Mouse (Mus musculus) spleen, postnatal 4 days (tissue): ENCODE results near the gene Sorbs1.

Experiments
- DNase-seq, 2 experiments: peaks; one replicate each; pipeline ENCODE4 v3.0.0; 2022; ENCODE audit warnings: low spot score in 2 of 2

Gene Sorbs1

DNA sequence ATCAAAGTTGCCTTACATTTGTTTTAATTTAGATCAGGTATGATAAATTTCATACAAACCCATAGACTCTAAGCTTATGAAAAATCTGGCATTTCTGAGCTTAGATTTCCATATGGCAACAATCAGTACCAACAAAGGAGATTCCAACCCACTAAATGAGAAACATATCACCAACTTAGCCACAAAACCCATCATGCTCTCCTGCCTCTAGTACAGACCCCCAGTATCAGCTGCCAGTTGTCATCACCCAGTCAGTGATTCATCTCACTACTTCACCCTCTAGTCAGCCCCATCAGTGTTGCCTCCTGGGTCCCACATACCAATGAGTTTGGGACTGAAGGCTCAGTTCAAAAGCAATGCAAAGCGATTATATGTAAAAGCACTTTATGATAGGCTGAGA is 254.1 kb downstream of the Sorbs1 start:
- DNase-seq = no peak

DNA sequence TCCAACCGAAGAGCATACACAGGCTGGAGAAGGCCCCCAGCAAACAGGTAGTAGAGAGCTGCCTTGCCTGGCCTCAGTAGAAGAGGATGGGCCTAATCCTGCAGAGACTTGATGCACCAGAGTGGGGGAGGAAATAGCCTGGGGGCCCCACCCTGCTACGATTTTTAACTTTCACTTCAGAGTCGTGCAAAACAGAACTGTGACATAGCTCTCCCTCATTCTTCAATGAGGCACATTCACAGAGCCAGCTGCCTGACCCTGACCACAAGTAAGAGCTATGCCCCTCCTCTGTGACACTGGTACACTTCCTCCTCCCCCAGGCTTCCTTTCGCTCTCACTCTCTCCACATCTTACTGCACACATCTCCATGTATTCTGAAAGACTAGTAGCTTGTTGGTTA is 256.2 kb downstream of the Sorbs1 start:
- peak; percentile 33 to 66 for DNase-seq

- DNase-seq = peak in 1 of 2 experiments; percentile 59
These were observed 257.1 kb downstream of the Sorbs1 start for GRCm38 (mm10) chr19:40256376-40257050.

GRCm38 (mm10) chr19:40255561-40255960 is 258.0 kb downstream of the Sorbs1 start:
- DNase-seq = no peak

DNA sequence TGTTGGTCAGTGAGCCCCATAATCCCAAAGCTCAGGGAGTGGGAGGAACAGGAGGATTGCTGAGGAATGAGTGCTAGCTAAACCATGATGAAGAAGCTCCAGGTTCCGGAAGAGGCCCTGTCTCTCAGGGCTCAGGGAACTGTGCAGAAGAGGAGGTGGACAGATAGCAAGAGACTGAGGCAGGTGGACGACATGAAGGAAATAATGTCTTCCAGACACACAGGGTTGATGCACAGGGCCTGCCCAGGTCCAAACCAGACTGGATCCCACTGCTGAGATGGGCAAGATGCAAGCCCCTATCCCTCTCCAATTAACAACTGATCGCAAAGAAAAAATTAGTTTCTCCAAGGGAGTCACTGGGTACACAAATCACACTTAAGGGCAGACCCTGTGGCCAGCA is 258.8 kb downstream of the Sorbs1 start:
- no peak for DNase-seq

DNA sequence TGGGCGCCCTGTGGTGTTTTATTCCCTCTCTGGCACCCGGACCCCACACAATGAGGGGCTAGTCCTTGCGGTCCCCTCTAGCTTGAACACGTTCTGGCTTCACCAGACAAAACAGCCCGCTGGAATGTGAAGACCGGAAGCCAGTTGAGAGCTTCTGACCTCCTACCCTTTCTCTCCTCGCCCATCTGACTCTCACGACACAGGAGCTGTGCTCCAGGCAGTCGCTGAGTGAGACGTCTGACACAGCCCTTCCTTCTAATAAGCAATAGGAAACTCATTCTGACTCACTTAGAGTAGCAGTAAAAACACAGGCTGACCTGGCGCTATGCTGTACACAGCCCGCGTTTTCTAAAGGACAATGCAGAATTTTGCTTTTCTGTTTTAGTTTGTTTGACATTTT is 259.8 kb downstream of the Sorbs1 start:
- DNase-seq = no peak

DNA sequence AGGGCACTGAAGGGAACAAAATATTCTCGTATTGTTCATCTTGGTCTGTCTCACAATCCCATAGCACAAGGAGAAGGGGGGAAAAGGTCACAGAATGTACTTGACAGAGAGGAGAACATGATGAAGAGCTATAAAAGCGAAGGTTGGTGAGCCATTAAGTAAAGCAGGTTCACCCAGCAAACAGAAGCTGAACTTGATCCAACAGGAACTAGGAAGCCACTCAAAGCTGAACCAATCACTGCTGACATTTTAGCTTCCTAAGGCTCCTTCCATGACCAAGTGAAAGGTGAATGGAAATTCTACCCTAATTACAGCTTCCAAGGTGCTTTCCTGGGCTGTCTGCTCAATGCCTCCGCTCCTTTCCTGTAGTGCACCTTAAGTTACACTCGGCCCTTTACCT is 262.5 kb downstream of the Sorbs1 start:
- no peak for DNase-seq

DNA sequence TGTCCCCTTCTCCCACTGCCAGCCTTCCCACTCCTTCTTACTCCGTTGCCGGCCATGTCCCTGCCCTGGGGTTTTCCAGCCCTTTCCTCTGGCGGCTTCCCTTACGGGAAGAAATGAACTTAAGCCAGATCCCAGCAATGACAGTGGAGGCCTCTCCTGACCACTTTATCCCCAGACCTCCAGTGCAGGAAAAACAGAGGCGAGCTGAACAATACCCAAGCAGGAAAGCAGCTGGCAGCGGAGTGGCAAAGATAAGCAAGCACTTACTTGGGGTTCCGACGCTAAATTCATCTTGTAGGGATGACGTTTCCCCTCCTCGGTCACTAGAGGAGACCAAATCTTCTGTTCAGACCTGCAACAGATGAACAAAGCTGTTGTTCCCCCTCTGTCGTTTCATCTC is 264.2 kb downstream of the Sorbs1 start:
- DNase-seq = no peak

GRCm38 (mm10) chr19:40248476-40248875 is 265.1 kb downstream of the Sorbs1 start:
- no peak for DNase-seq

DNA sequence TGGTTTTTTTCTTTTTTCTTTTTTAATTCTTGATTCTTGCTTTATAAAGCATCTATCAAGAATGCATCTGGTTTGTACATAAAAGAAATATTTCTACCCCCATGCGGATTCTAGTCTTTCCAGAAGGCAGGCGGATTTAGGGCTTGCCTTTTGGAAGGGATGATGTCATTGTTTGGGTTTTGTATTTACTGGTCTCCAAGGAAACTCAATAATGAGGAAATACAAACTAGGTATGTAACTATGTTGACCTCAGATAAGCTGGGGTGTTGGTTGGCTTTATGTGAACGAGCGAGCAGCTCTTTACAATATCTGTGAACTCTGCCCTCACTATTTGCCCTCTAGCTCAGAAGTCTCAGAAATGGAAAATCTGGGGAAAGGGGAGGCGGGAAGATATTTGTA is 266.3 kb downstream of the Sorbs1 start:
- no peak for DNase-seq

DNA sequence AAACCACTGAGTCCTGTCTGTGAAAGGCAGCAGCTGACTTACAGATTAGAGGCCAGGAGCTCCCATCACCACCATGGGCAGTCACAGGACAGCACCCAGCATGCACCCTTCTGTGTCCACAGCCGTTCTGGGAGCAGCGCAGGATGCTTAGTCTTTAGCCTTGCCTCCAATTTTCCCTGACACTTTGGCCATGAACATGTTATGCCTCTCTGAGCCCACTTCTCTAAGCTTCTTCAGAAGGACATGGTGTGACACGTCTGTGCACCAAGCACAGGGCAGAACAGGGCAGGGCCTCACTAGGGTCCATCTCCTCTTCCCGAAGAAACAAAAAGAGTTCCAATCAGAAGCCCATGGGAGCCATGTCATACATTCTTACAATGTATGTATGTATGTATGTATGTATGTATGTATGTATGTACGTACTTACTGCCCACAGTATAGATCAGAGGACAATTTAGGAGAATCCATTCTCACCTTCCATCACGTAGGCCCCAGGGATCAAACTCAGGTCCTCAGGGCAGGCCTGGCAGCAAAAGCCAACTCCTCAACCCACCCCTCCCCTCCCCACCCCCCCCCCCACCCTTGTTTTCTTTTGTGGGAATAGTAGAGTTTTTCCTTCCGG is 266.8 kb downstream of the Sorbs1 start:
- DNase-seq = no peak
